Mouse (Mus musculus): ENCODE data around the gene Sorbs1. TPM values are rescaled to one million over a fixed set of nuclear protein-coding genes. Genes with fewer than 3 reads are reported as not detected.

The Sorbs1 gene
- polyA plus RNA-seq, 1 experiment, result 84.4 TPM

GRCm38 (mm10) chr19:40269526-40269925 lies 244.1 kb downstream of the Sorbs1 start:
- H3K4me1 ChIP-seq (ENCODE audit: control insufficient read depth, insufficient read depth, low read length), result peaks cover 3% of the 10 kb centered on the region
- no peak for TF ChIP-seq EP300 (IDR thresholded peaks at IDR 0.05; ENCODE audit: insufficient read depth, low read depth, low read length)
- TF ChIP-seq POLR2A (IDR thresholded peaks at IDR 0.05; ENCODE audit: insufficient read depth, low read length), result no peak
- TF ChIP-seq CTCF (IDR thresholded peaks at IDR 0.05; ENCODE audit: low read depth, low read length), result no peak
- peaks cover 7% of the 10 kb centered on the region for H3K36me3 ChIP-seq (ENCODE audit: control insufficient read depth, insufficient read depth, low read length, poor library complexity, severe bottlenecking)
- no peaks in the 10 kb centered on the region for H3K27me3 ChIP-seq (ENCODE audit: control insufficient read depth, insufficient read depth, low read length, poor library complexity, severe bottlenecking)
- no peak overlapping the region for H3K4me3 ChIP-seq (ENCODE audit: low read depth, low read length)
- no peaks in the 10 kb centered on the region for H3K9me3 ChIP-seq (replicated peaks; ENCODE audit: control insufficient read depth, insufficient read depth, low read length, poor library complexity, severe bottlenecking)
- H3K9ac ChIP-seq (ENCODE audit: low read depth, poor library complexity, severe bottlenecking), result no peak overlapping the region
- H3K27ac ChIP-seq (ENCODE audit: insufficient read depth, low read length), result no peak overlapping the region

GRCm38 (mm10) chr19:40268493-40268892 lies 245.1 kb downstream of the Sorbs1 start:
- peaks cover 3% of the 10 kb centered on the region for H3K4me1 ChIP-seq (ENCODE audit: control insufficient read depth, insufficient read depth, low read length)
- no peaks in the 10 kb centered on the region for H3K9me3 ChIP-seq (replicated peaks; ENCODE audit: control insufficient read depth, insufficient read depth, low read length, poor library complexity, severe bottlenecking)
- H3K4me3 ChIP-seq (ENCODE audit: low read depth, low read length), result no peak overlapping the region
- no peaks in the 10 kb centered on the region for H3K27me3 ChIP-seq (ENCODE audit: control insufficient read depth, insufficient read depth, low read length, poor library complexity, severe bottlenecking)
- no peak overlapping the region for H3K27ac ChIP-seq (ENCODE audit: insufficient read depth, low read length)
- H3K9ac ChIP-seq (ENCODE audit: low read depth, poor library complexity, severe bottlenecking), result no peak overlapping the region
- peaks cover 7% of the 10 kb centered on the region for H3K36me3 ChIP-seq (ENCODE audit: control insufficient read depth, insufficient read depth, low read length, poor library complexity, severe bottlenecking)
- TF ChIP-seq EP300 (IDR thresholded peaks at IDR 0.05; ENCODE audit: insufficient read depth, low read depth, low read length) (no peak), POLR2A (IDR thresholded peaks at IDR 0.05; ENCODE audit: insufficient read depth, low read length) (no peak), CTCF (IDR thresholded peaks at IDR 0.05; ENCODE audit: low read depth, low read length) (no peak)

- H3K9me3 ChIP-seq (replicated peaks; ENCODE audit: control insufficient read depth, insufficient read depth, low read length, poor library complexity, severe bottlenecking), result no peaks in the 10 kb centered on the region
- H3K36me3 ChIP-seq (ENCODE audit: control insufficient read depth, insufficient read depth, low read length, poor library complexity, severe bottlenecking), result peaks cover 7% of the 10 kb centered on the region
- H3K27ac ChIP-seq (ENCODE audit: insufficient read depth, low read length), result no peak overlapping the region
These were observed 246.2 kb downstream of the Sorbs1 start for GRCm38 (mm10) chr19:40267380-40267779.

GRCm38 (mm10) chr19:40259485-40259884 lies 254.1 kb downstream of the Sorbs1 start:
- no peak overlapping the region for H3K4me3 ChIP-seq (ENCODE audit: low read depth, low read length)
- H3K9ac ChIP-seq (ENCODE audit: low read depth, poor library complexity, severe bottlenecking), result no peak overlapping the region
- H3K9me3 ChIP-seq (replicated peaks; ENCODE audit: control insufficient read depth, insufficient read depth, low read length, poor library complexity, severe bottlenecking), result no peaks in the 10 kb centered on the region
- peaks cover 2% of the 10 kb centered on the region; the same call in 1 of the 2 replicates for H3K36me3 ChIP-seq (ENCODE audit: control insufficient read depth, insufficient read depth, low read length, poor library complexity, severe bottlenecking)
- H3K27me3 ChIP-seq (ENCODE audit: control insufficient read depth, insufficient read depth, low read length, poor library complexity, severe bottlenecking), result no peaks in the 10 kb centered on the region
- no peak for TF ChIP-seq POLR2A (IDR thresholded peaks at IDR 0.05; ENCODE audit: insufficient read depth, low read length)
- no peak for TF ChIP-seq CTCF (IDR thresholded peaks at IDR 0.05; ENCODE audit: low read depth, low read length)
- no peak for TF ChIP-seq EP300 (IDR thresholded peaks at IDR 0.05; ENCODE audit: insufficient read depth, low read depth, low read length)
- H3K27ac ChIP-seq (ENCODE audit: insufficient read depth, low read length), result no peak overlapping the region
- H3K4me1 ChIP-seq (ENCODE audit: control insufficient read depth, insufficient read depth, low read length), result peaks cover 2% of the 10 kb centered on the region

More at GRCm38 (mm10) chr19:40267380-40267779, 246.2 kb downstream of the Sorbs1 start:
- Histone ChIP-seq H3K9ac (ENCODE audit: low read depth, poor library complexity, severe bottlenecking) (no peak overlapping the region), H3K27me3 (ENCODE audit: control insufficient read depth, insufficient read depth, low read length, poor library complexity, severe bottlenecking) (no peaks in the 10 kb centered on the region), H3K4me1 (ENCODE audit: control insufficient read depth, insufficient read depth, low read length) (peaks cover 3% of the 10 kb centered on the region), H3K4me3 (ENCODE audit: low read depth, low read length) (no peak overlapping the region)
- TF ChIP-seq POLR2A (IDR thresholded peaks at IDR 0.05; ENCODE audit: insufficient read depth, low read length), result no peak
- TF ChIP-seq EP300 (IDR thresholded peaks at IDR 0.05; ENCODE audit: insufficient read depth, low read depth, low read length), result no peak
- TF ChIP-seq CTCF (IDR thresholded peaks at IDR 0.05; ENCODE audit: low read depth, low read length), result no peak

- H3K27me3 ChIP-seq (ENCODE audit: control insufficient read depth, insufficient read depth, low read length, poor library complexity, severe bottlenecking), result no peaks in the 10 kb centered on the region
- H3K9ac ChIP-seq (ENCODE audit: low read depth, poor library complexity, severe bottlenecking), result no peak overlapping the region
- H3K27ac ChIP-seq (ENCODE audit: insufficient read depth, low read length), result no peak overlapping the region
- no peak for TF ChIP-seq CTCF (IDR thresholded peaks at IDR 0.05; ENCODE audit: low read depth, low read length)
- TF ChIP-seq POLR2A (IDR thresholded peaks at IDR 0.05; ENCODE audit: insufficient read depth, low read length), result no peak
- no peak for TF ChIP-seq EP300 (IDR thresholded peaks at IDR 0.05; ENCODE audit: insufficient read depth, low read depth, low read length)
- H3K4me1 ChIP-seq (ENCODE audit: control insufficient read depth, insufficient read depth, low read length), result peaks cover 2% of the 10 kb centered on the region
- peaks cover 4% of the 10 kb centered on the region; the same call in 1 of the 2 replicates for H3K36me3 ChIP-seq (ENCODE audit: control insufficient read depth, insufficient read depth, low read length, poor library complexity, severe bottlenecking)
- no peaks in the 10 kb centered on the region for H3K9me3 ChIP-seq (replicated peaks; ENCODE audit: control insufficient read depth, insufficient read depth, low read length, poor library complexity, severe bottlenecking)
- H3K4me3 ChIP-seq (ENCODE audit: low read depth, low read length), result no peak overlapping the region
These were observed 256.2 kb downstream of the Sorbs1 start for GRCm38 (mm10) chr19:40257396-40257795.

GRCm38 (mm10) chr19:40256376-40257050 lies 257.1 kb downstream of the Sorbs1 start:
- Histone ChIP-seq H3K4me3 (ENCODE audit: low read depth, low read length) (no peak overlapping the region), H3K36me3 (ENCODE audit: control insufficient read depth, insufficient read depth, low read length, poor library complexity, severe bottlenecking) (peaks cover 9% of the 10 kb centered on the region; the same call in 1 of the 2 replicates), H3K4me1 (ENCODE audit: control insufficient read depth, insufficient read depth, low read length) (peaks cover 2% of the 10 kb centered on the region), H3K9me3 (replicated peaks; ENCODE audit: control insufficient read depth, insufficient read depth, low read length, poor library complexity, severe bottlenecking) (no peaks in the 10 kb centered on the region), H3K9ac (ENCODE audit: low read depth, poor library complexity, severe bottlenecking) (no peak overlapping the region), H3K27ac (ENCODE audit: insufficient read depth, low read length) (no peak overlapping the region), H3K27me3 (ENCODE audit: control insufficient read depth, insufficient read depth, low read length, poor library complexity, severe bottlenecking) (no peaks in the 10 kb centered on the region)
- TF ChIP-seq CTCF (IDR thresholded peaks at IDR 0.05; ENCODE audit: low read depth, low read length), result no peak
- TF ChIP-seq POLR2A (IDR thresholded peaks at IDR 0.05; ENCODE audit: insufficient read depth, low read length), result no peak
- TF ChIP-seq EP300 (IDR thresholded peaks at IDR 0.05; ENCODE audit: insufficient read depth, low read depth, low read length), result no peak
